Mouse (Mus musculus): Measurements from ENCODE around the gene Tube1. TPM values are rescaled to one million over a fixed set of nuclear protein-coding genes. Genes with fewer than 3 reads are reported as not detected.
A peak's percentile ranks its signal among the peaks of the same experiment; 100 is the strongest.

Gene Tube1
- polyA plus RNA-seq, 1 experiment: not detected

DNA sequence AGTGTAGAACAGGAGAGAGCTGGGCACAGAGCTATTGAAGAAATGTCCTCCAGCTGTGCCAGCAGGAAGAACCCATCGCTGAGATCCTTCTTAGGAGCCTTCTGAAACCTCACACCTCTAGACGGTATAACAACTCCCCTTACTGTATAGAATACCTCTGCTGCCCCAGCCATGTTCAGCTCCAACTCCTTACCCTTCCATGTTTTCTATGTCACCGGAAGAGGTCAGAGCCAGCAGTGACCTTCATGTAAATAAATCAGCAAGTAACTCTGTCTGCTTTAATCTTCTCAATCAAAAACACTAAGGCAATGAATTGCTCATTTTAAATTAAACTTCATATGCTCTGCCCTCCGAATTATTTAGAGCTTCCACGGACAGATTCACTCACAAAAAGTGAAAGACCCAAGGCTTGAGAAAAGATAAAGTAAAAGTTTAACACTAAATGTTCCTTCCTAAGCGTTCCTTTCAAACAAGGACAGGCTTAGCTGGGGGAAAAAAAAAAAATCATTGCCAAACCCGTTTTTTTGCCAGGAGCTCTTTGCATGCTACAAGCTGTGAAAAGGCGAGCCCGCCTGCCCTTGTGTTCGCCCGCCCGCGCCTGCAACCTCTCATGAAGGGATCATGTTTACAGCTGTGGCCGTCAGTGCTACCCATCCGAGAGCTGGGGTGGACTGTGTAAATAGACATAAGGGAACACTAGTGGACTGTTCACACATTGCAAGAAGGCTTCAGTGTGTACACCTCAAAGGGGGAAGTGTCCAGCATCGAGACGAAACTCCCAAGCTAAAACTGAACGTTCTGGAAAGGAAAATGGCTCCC, 29.1 kb downstream of the Tube1 start:
- 46% methylated on average over 18 of the region's 18 CpGs for WGBS
- Histone ChIP-seq H3K4me1 (ENCODE audit: control insufficient read depth, insufficient read depth, low read length) (no peaks in the 10 kb centered on the region), H3K4me3 (ENCODE audit: insufficient read depth, low read depth, low read length) (no peak overlapping the region), H3K27ac (ENCODE audit: insufficient read depth, low read depth, low read length) (no peak overlapping the region)
- TF ChIP-seq POLR2A (IDR thresholded peaks at IDR 0.05; ENCODE audit: insufficient read depth, low read depth, low read length) (no peak), CTCF (IDR thresholded peaks at IDR 0.05; ENCODE audit: insufficient read depth, low read depth, low read length) (no peak)

DNA sequence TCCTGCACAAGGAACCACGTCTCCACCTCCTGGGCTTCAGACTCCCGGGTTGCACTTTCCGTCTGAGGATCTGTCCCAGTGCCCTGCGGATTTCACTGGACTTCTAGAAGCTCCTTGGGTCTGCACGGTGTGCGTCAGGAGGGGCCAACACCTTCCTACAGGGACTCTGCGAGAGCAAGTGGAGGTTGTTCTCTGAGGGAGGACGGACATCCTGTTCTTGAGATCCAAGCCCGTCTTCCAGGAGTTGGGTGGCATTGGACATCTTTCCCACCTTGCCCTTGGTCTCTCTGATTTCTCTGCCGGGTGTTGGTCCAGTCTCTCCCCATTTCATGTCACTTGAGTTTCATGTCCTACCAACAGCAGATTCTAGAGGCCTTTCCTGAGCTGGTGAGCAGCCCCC, 29.9 kb downstream of the Tube1 start, which contains the start of gene Ccn6:
Gene Ccn6, minus strand, starts transcription at position 101 of the 400 bp plus-strand sequence.
- no peak within 1 kb of the TSS for H3K27ac ChIP-seq (ENCODE audit: insufficient read depth, low read depth, low read length)
- no peak within 1 kb of the TSS for H3K4me3 ChIP-seq (ENCODE audit: insufficient read depth, low read depth, low read length)
- no peaks in the 10 kb centered on the region for H3K4me1 ChIP-seq (ENCODE audit: control insufficient read depth, insufficient read depth, low read length)
- no peak for TF ChIP-seq CTCF (IDR thresholded peaks at IDR 0.05; ENCODE audit: insufficient read depth, low read depth, low read length)
- no peak for TF ChIP-seq POLR2A (IDR thresholded peaks at IDR 0.05; ENCODE audit: insufficient read depth, low read depth, low read length)
- WGBS: 91% methylated on average over 10 of the region's 10 CpGs

DNA sequence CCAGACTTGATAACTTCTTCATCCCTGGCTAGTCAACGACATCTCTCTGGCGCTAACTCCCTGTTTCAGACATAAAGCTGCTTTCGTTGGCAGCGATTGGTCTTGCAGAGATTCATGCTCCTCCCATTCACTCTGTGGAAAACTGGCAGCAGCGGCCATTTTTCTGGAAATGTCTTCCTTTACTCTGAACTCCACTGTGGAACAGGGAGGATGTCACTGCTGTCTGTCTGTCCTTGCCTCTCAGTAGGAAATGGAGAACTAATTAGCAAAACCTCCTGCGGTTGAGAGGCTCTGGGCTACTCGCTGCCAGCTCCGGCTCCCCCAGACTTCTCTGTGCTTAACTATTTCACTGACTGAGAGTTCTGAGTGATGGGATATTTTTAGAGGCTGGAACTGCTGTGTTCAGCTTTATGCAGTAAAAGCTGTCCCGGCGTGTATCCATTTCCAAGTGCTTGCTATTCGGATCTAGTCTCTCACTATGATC, 31.9 kb downstream of the Tube1 start:
- peak overlapping the region; percentile 78 for H3K27ac ChIP-seq (ENCODE audit: insufficient read depth, low read depth, low read length)
- H3K4me1 ChIP-seq (ENCODE audit: control insufficient read depth, insufficient read depth, low read length): peaks cover 8% of the 10 kb centered on the region
- no peak for TF ChIP-seq CTCF (IDR thresholded peaks at IDR 0.05; ENCODE audit: insufficient read depth, low read depth, low read length)
- no peak for TF ChIP-seq POLR2A (IDR thresholded peaks at IDR 0.05; ENCODE audit: insufficient read depth, low read depth, low read length)
- H3K4me3 ChIP-seq (ENCODE audit: insufficient read depth, low read depth, low read length): peak overlapping the region; percentile 51
- WGBS: 6% methylated on average over 11 of the region's 11 CpGs

DNA sequence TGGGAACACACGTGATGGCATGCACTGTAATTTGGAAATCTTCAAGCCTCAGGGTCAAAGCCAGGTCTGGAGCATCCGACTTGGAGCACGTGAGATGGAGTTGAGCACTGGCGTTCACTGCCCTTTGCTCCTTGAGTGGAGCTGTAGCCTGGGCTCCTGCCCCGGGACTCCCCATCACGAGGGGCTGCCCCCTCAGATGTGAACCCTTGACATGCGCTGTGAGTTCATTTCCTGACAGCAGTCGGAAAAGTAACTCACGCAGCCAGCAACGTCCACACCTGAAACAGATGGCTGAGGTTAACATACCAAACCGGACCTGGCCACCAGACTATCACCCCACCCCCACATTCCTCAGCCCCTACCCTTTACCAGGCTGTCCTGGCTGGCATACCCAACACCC, 33.8 kb downstream of the Tube1 start:
- no peak for TF ChIP-seq POLR2A (IDR thresholded peaks at IDR 0.05; ENCODE audit: insufficient read depth, low read depth, low read length)
- TF ChIP-seq CTCF (IDR thresholded peaks at IDR 0.05; ENCODE audit: insufficient read depth, low read depth, low read length): no peak
- Histone ChIP-seq H3K4me1 (ENCODE audit: control insufficient read depth, insufficient read depth, low read length) (peaks cover 11% of the 10 kb centered on the region), H3K4me3 (ENCODE audit: insufficient read depth, low read depth, low read length) (no peak overlapping the region), H3K27ac (ENCODE audit: insufficient read depth, low read depth, low read length) (no peak overlapping the region)
- 88% methylated on average over 11 of the region's 11 CpGs for WGBS

DNA sequence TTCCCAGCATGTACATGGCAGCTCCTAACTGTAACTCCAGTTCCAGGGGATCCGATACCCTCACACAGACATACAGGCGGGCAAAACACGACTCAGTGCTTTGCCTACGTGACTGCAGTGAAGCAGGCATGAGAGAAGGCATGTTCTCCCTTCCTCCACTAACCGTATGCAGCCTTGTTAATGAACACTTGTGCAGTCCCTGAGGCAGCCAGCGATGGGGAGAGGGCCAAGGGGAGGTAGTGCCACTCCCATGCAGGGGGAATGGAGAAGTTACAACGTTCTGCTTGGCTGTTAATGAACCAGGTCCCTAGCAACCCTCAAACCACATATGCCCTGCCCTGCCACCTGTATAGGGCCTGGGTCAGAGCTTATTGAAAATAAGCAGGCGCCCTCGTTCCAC, 35.9 kb downstream of the Tube1 start:
- Histone ChIP-seq H3K27ac (ENCODE audit: insufficient read depth, low read depth, low read length) (no peak overlapping the region), H3K4me3 (ENCODE audit: insufficient read depth, low read depth, low read length) (0 out of 2 replicates have a peak overlapping the region, but pooled peaks have one; percentile 9), H3K4me1 (ENCODE audit: control insufficient read depth, insufficient read depth, low read length) (peaks cover 16% of the 10 kb centered on the region)
- no peak for TF ChIP-seq POLR2A (IDR thresholded peaks at IDR 0.05; ENCODE audit: insufficient read depth, low read depth, low read length)
- no peak for TF ChIP-seq CTCF (IDR thresholded peaks at IDR 0.05; ENCODE audit: insufficient read depth, low read depth, low read length)
- 30% methylated on average over 9 of the region's 9 CpGs for WGBS

DNA sequence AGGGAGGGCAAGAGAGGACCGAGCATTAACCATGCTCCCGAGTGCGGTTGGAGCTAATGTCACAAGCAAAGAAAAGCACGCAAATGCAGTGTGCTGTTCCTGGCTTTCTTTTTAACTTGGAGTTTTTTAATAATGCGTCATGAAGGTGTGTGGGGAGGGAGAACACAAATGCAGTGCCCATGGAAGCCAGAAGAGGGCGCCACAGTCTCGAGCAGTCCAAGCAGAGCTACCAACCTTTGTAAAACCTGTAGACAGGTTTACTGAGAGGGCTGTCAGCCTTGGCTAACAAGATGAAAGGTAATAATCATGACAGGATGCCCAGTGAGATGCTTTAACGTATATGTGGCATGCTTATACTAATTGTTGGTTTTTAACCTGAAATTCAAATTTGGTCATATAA, 36.4 kb downstream of the Tube1 start:
- 3% methylated on average over 8 of the region's 8 CpGs for WGBS
- H3K27ac ChIP-seq (ENCODE audit: insufficient read depth, low read depth, low read length): no peak overlapping the region
- peak; percentile 59; the same call in 1 of the 2 replicates for TF ChIP-seq CTCF (IDR thresholded peaks at IDR 0.05; ENCODE audit: insufficient read depth, low read depth, low read length)
- no peak for TF ChIP-seq POLR2A (IDR thresholded peaks at IDR 0.05; ENCODE audit: insufficient read depth, low read depth, low read length)

DNA sequence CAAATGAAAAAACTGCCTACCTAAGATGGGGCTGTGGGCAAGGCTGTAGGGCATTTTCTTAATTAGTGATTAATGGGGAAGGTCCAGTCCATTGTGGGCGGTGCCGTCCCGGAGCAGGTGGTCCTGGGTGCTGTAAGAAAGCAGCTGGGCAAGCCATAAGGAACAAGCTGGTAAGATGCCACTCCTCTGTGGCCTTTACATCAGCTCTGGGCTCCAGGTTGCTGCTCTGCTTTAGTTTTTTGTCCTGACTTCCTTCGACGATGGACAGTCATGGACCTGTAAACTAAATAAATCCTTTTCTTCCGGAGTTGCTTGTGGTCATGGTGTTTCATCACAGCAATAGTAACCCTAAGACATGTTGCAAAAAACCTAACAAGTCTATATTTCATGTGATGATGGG, 36.9 kb downstream of the Tube1 start:
- Histone ChIP-seq H3K4me3 (ENCODE audit: insufficient read depth, low read depth, low read length) (no peak overlapping the region), H3K4me1 (ENCODE audit: control insufficient read depth, insufficient read depth, low read length) (peaks cover 18% of the 10 kb centered on the region), H3K27ac (ENCODE audit: insufficient read depth, low read depth, low read length) (no peak overlapping the region)
- 7% methylated on average over 6 of the region's 6 CpGs for WGBS
- TF ChIP-seq CTCF (IDR thresholded peaks at IDR 0.05; ENCODE audit: insufficient read depth, low read depth, low read length): no peak

More for the DNA sequence above, 36.4 kb downstream of the Tube1 start:
- Histone ChIP-seq H3K4me1 (ENCODE audit: control insufficient read depth, insufficient read depth, low read length) (peaks cover 18% of the 10 kb centered on the region), H3K4me3 (ENCODE audit: insufficient read depth, low read depth, low read length) (peak overlapping the region; percentile 9; the same call in 1 of the 2 replicates)

DNA sequence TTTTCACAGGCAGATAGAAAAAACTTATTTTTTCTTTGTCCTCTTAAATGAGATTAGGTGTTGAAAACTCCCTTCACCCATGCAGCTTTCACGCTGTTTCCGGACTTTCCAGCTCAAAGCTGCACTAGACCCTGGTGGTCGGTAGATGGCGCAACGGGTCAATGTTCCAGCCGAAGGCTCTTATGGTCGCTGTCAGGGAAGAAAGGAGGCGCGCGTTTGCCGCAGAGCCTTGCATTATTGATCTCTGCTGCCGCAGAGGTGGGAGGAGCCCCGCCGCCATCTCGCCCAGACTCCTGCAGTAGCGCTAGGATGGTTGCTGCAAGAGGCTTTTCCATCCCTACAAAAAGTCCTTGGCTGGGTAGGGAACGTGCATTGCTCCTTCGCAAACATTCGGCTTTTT, 37.4 kb downstream of the Tube1 start:
- WGBS: under 1% methylated on average over 19 of the region's 19 CpGs
- H3K4me1 ChIP-seq (ENCODE audit: control insufficient read depth, insufficient read depth, low read length): peaks cover 18% of the 10 kb centered on the region
- peak overlapping the region; percentile 97 for H3K27ac ChIP-seq (ENCODE audit: insufficient read depth, low read depth, low read length)
- H3K4me3 ChIP-seq (ENCODE audit: insufficient read depth, low read depth, low read length): peak overlapping the region; percentile 67
- TF ChIP-seq POLR2A (IDR thresholded peaks at IDR 0.05; ENCODE audit: insufficient read depth, low read depth, low read length) (peak; percentile 61), CTCF (IDR thresholded peaks at IDR 0.05; ENCODE audit: insufficient read depth, low read depth, low read length) (peak; percentile 88)
